In the genomic region with DNA sequence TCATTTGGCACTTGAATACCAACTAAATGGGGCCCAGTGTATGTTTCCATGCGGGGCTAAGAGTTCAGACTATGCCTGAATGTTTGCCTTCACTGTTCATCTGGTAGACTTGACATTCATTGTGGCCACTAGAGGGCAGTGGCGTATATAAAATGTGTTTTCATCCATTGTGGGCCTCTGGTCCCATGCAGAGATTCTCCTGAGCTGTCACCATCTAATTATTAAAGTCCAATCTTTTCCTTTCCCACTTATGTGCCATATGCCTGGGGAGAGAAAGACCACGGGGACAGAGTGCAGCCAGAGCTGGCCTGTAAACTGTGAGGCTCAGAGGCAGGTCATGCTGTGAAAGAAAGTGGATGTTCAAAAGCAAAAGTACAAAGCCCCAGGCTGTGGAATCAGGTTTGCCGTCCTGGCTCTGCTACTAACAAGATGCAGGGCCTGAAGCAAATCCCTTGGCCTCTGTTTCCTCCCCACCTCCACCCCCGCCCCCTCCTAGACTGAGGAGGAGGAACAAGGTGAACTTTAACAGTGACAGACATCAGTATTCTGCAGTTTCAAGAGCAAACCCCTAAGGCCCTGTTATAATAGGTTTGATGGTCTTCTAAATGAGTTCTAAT, we compare ENCODE assay signal across 8 mouse cellular contexts.
A peak's percentile ranks its signal among the peaks of the same experiment; 100 is the strongest.
DNase-seq lines count a peak whose midpoint lies in the region; ATAC-seq lines count a peak whose summit lies in the region.

No protein-coding gene starts in this region.

- no peak overlapping the region for H3K9ac ChIP-seq in liver, embryonic 12.5 days
- H3K9ac ChIP-seq in midbrain, embryonic 13.5 days (replicated peaks): no peak overlapping the region

- H3K9me3 ChIP-seq in liver, embryonic 12.5 days (replicated peaks): no peaks in the 10 kb centered on the region
- no peaks in the 10 kb centered on the region for H3K9me3 ChIP-seq in midbrain, embryonic 13.5 days

- H3K4me3 ChIP-seq in liver, embryonic 12.5 days: no peak overlapping the region
- H3K4me3 ChIP-seq in midbrain, embryonic 13.5 days (replicated peaks): no peak overlapping the region

- no peaks in the 10 kb centered on the region for H3K36me3 ChIP-seq in liver, embryonic 12.5 days
- no peaks in the 10 kb centered on the region for H3K36me3 ChIP-seq in midbrain, embryonic 13.5 days

- no peak overlapping the region for H3K27ac ChIP-seq in liver, embryonic 12.5 days
- H3K27ac ChIP-seq in midbrain, embryonic 13.5 days: 0 out of 2 replicates have a peak overlapping the region, but pooled peaks have one; percentile 8

- H3K4me2 ChIP-seq in liver, embryonic 12.5 days: no peak overlapping the region
- no peak overlapping the region for H3K4me2 ChIP-seq in midbrain, embryonic 13.5 days (replicated peaks)

- DNase-seq in liver: peak; percentile 78
- peak; percentile 90 for DNase-seq in cerebellum, adult 9-10 months
- peak; percentile 40 to 75 for DNase-seq in frontal cortex, postnatal 10 days (ENCODE audit: low spot score in 2 of 2)
- peak; percentile 91 for DNase-seq in hindlimb bud, embryonic 11.5 days (ENCODE audit: extremely low spot score, low read depth, low spot score)
- DNase-seq in left cerebral cortex, adult 8-10 months (ENCODE audit: low spot score in 2 of 2): peak; percentile 58 to 63
- DNase-seq in spleen, adult 12 weeks (ENCODE audit: low spot score): peak; percentile 57

- 12% methylated on average over 5 of the region's 5 CpGs for WGBS in liver, embryonic 12.5 days (ENCODE audit: insufficient replicate concordance)
- WGBS in midbrain, embryonic 13.5 days: 10% methylated on average over 5 of the region's 5 CpGs

- ATAC-seq in liver, embryonic 12.5 days: no peak
- peak; percentile 87 for ATAC-seq in midbrain, embryonic 13.5 days

- peaks cover 13% of the 10 kb centered on the region for H3K27me3 ChIP-seq in liver, embryonic 12.5 days (replicated peaks)
- 0 out of 2 replicates have a peak, but pooled peaks cover 2% of the 10 kb centered on the region for H3K27me3 ChIP-seq in midbrain, embryonic 13.5 days

- H3K4me1 ChIP-seq in liver, embryonic 12.5 days: peaks cover 38% of the 10 kb centered on the region
- peaks cover 21% of the 10 kb centered on the region for H3K4me1 ChIP-seq in midbrain, embryonic 13.5 days (replicated peaks)
